Mouse (Mus musculus) brown adipose tissue, adult 24 weeks (tissue): ENCODE results near the gene 1700013H16Rik. TPM values are rescaled to one million over a fixed set of nuclear protein-coding genes. Genes with fewer than 3 reads are reported as not detected.
"Not testable (repeated sequence)": the region's sequence is repeated elsewhere in the genome, so short reads cannot be mapped to it uniquely, and the experiment has no call there.

ENCODE experiments used
- H3K27ac ChIP-seq: fragments of 200-500 bp; replicated peaks from 2 replicates; pipeline ENCODE4 v1.5.1; 2012; ENCODE audit warnings: low read depth, mild to moderate bottlenecking, low read length
- H3K4me1 ChIP-seq: fragments of 200-500 bp; 2 replicates; pipeline ENCODE4 v1.6.1; 2012; ENCODE audit warnings: low read length, mixed read lengths; ENCODE audit not compliant: control insufficient read depth, insufficient read depth, insufficient read length
- H3K4me3 ChIP-seq: fragments of 200-500 bp; 2 replicates; pipeline ENCODE4 v1.5.1; 2012; ENCODE audit warnings: low read depth, mild to moderate bottlenecking, low read length, moderate library complexity; ENCODE audit not compliant: insufficient read depth
- polyA plus RNA-seq: library from polyadenylated mRNA; stranded (reverse); fragments of >200 nt; gene quantifications from 2 replicates; pipeline ENCODE4 v1.2.4, GENCODE M21; 2012; ENCODE audit not compliant: missing spikeins, insufficient read depth, insufficient read length

The 1700013H16Rik gene
- polyA plus RNA-seq: not detected in 2 replicates

DNA sequence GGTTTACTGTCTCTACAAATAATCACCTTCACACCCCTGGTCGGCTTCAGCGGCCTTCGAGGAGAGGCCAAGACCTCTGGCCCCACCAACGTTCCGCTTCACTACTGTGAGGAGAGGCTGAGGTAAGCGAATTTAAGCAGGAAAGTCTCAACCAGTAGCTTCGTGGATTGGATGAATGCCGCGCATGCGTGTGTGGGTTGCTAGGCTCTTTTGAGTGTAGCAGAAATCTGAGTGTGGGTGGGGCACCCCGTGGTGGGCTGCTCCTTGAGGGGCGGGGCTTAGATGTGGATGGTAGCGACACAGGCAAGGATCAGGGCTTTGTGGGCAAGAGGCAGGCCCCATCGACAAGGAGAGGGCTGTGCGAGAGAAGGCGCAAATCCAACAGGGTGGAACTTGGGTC is at the start of gene 1700013H16Rik:
1700013H16Rik (minus strand) TSS at position 96 of the 400 bp plus-strand sequence.
- no peak within 1 kb of the TSS for H3K27ac ChIP-seq
- no peak within 1 kb of the TSS for H3K4me3 ChIP-seq
- H3K4me1 ChIP-seq: no peaks in the 10 kb centered on the region

DNA sequence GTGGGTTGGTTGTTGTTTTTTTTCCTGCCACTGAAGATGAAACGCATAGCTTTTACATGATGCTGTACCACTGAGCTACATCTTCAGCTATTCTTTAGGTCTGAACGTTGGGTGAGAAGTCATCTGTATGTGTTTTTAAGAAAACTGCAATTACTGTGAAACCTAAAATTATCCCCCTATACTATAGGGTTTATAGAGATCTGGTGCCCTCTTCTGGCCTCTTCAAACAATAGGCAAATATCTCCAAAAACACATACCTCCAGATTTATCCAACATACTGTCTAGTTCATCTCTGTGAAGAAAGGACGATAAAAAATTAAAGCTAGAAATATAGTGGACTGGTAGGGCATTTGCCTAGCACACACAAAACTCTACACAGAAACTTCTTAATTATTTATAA is 41.4 kb upstream of the 1700013H16Rik start:
- Histone ChIP-seq H3K27ac (no peak overlapping the region), H3K4me3 (no peak overlapping the region), H3K4me1 (no peaks in the 10 kb centered on the region)

DNA sequence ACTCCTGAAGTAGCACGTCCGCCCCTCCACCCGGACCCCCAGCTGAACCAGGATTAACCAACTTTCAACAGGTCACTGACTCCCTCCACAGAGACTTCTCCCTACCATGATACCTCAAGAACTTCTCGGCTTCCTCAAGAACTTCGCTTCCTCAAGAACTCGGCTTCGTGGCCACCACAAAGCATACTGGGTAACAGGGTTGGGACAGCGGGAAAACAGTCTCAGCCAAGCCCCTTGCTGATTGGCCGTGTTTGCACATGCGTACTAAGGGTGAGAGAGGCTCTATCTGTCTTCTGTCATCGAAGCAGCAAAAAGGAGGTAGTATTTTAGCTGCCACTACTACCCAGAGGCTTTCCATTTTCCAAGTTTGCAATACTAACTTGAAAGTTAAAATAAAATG is 39.9 kb upstream of the 1700013H16Rik start, which contains the start of gene Xlr:
Xlr (minus strand) TSS at position 188 of the 400 bp plus-strand sequence.
- H3K4me3 ChIP-seq, H3K27ac ChIP-seq, H3K4me1 ChIP-seq: not testable (repeated sequence)

DNA sequence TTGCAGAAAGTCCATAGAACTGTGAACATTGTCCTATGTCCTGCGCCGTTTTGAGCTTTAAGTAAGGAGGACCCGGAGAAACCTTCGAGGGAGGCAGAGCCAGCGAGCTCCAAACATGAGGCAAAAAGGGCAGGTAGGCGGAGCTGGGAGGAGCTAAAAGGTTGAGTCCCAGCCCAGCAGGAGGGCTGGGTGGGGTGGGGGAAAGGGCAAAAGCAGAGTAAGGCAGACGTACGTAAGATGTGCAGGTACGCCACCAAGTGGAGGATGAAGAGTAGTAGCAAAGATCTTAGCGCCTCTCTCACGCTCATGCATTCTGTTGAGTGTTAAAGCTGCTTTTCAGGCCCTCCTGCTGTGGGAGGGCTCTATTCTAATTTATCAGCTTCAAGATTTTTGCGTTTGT is 18.6 kb upstream of the 1700013H16Rik start, which contains the start of gene Zfp36l3:
Zfp36l3 (minus strand) TSS at position 119 of the 400 bp plus-strand sequence.
- Histone ChIP-seq H3K4me1 (no peaks in the 10 kb centered on the region), H3K4me3 (no peak within 1 kb of the TSS), H3K27ac (no peak within 1 kb of the TSS)

GRCm38 (mm10) chrX:53752851-53753250 is 4.8 kb downstream of the 1700013H16Rik start:
- H3K4me3 ChIP-seq: no peak overlapping the region
- H3K4me1 ChIP-seq: no peaks in the 10 kb centered on the region
- no peak overlapping the region for H3K27ac ChIP-seq

DNA sequence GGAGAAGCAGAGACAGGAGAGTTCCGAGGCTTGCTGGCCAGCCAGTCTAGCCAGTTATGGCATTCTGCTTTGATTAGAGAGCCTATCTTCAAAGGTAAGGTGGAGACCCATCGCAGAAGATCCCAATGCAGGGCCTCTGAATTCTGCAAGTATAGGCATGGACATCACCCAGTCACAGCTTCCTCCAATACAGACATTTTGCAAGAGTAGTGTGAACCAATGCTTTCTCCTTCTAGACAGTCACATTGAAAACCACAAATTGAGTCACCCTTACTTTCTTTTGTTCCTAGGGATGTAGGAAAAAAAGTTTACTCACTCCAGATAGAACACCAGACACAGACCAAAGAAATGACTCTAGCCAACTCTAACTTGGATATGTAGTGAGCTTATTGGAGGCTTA is 28.7 kb downstream of the 1700013H16Rik start:
- H3K27ac ChIP-seq: no peak overlapping the region
- H3K4me1 ChIP-seq: no peaks in the 10 kb centered on the region
- H3K4me3 ChIP-seq: no peak overlapping the region

DNA sequence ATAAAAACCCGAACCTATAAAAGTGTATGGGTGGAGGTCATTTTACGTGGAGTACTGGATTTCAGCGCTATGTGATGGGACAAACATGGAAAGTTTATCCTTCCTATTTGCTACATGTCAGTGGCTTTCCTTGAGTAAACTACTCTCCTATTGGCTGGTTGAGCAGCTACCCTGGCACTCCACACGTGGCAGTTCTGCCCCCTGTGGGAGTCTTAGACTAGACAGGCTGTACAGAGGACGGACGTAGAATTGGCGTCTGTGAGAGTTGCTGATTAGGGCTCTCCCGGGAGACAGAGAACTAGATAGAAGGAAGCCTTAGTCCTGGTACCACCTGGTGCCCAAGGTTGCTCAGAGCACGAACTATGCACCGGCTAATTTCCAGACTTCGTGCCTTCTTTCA is 33.0 kb downstream of the 1700013H16Rik start, which contains the start of gene 4930502E18Rik:
4930502E18Rik (plus strand) TSS at position 231 of the 400 bp plus-strand sequence.
- Histone ChIP-seq H3K4me1 (no peaks in the 10 kb centered on the region), H3K27ac (no peak within 1 kb of the TSS), H3K4me3 (no peak within 1 kb of the TSS)

DNA sequence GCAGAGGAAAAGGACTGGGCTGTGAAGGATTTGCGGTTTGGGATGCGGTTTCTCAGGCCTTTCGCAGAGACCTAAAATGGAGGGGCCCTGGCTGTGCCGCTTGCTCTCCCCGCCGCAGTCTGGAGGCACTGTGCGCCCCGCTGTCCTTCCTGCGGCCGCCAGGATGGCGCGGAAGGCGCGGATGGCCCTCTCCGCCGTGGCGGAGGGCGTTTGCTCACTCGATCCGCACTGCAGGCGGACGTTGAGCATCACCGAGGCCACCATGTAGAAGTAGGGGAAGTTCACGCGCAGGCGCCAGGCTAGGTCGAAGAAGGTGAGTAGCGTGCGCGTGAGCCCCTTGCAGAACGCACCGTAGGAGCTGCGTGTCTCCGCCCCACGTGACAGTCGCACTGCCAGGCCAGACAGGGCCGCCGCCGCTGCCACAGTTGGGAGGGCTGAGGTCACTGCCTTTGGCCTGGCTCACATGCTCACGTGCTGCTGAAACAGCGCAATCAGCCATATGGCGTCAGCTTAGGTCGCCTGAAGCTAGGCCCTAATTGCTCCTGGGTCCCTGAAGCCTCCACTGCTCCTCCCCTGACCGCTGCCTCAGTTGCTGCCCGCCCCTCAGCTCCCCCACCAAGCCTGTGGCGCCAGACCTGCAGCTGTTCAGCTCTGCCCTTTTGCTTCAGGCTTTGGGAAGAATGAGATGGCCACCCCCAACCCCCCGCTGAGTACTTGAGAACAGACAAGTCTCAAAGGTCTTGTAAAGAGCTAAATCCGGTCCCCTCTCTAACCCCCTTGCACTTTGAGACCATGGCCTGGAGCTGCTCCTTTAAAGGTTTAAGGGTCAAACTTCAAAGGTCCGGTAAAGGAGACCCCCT is 41.1 kb downstream of the 1700013H16Rik start:
- no peaks in the 10 kb centered on the region for H3K4me1 ChIP-seq
- H3K27ac ChIP-seq: no peak overlapping the region
- peak overlapping the region; percentile 46 for H3K4me3 ChIP-seq

DNA sequence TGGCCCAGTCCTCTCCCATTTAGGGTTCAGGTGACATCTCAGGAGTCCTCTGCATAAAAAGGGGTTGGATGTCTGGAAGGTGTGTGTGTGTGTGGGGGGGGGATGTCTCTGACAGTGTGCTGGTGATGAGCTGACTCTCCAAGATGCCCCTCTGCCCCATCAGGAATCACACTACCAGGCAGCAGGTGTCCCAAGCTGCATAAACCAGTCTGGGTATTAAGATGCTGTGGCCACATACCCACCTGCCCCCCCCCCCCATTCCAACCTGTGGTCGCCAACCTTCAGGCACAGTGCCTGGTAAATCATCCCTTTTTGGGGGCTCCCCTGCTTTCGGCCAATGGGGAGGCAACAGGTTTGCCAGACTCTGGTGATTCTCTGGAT is 41.7 kb downstream of the 1700013H16Rik start:
- no peak overlapping the region; the same call in 1 of the 2 replicates for H3K4me3 ChIP-seq
- H3K27ac ChIP-seq: no peak overlapping the region
- H3K4me1 ChIP-seq: no peaks in the 10 kb centered on the region

GRCm38 (mm10) chrX:53702673-53703072 is 55.0 kb downstream of the 1700013H16Rik start:
- H3K4me1 ChIP-seq: no peaks in the 10 kb centered on the region
- no peak overlapping the region for H3K4me3 ChIP-seq
- H3K27ac ChIP-seq: no peak overlapping the region

DNA sequence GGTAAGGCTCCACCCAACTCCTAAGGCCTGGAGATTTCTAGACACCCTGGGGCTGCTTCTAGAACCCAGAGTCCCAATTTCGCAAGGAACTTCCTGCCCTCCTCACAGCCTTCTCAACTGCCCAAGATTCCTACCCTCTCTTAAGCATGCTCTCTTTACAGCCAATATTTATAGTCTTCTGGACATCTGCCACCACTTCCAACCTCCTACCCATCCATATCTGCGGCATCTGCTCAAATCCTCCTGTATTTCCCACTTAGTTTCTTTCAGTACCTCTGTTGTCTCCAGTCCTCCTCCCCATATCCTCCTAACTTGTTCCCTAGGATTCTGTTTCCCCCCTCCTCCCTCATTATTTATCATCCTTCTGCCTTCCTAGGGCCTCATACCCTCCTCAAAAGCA is 58.4 kb downstream of the 1700013H16Rik start:
- no peak overlapping the region for H3K27ac ChIP-seq
- H3K4me1 ChIP-seq: no peaks in the 10 kb centered on the region
- no peak overlapping the region for H3K4me3 ChIP-seq

DNA sequence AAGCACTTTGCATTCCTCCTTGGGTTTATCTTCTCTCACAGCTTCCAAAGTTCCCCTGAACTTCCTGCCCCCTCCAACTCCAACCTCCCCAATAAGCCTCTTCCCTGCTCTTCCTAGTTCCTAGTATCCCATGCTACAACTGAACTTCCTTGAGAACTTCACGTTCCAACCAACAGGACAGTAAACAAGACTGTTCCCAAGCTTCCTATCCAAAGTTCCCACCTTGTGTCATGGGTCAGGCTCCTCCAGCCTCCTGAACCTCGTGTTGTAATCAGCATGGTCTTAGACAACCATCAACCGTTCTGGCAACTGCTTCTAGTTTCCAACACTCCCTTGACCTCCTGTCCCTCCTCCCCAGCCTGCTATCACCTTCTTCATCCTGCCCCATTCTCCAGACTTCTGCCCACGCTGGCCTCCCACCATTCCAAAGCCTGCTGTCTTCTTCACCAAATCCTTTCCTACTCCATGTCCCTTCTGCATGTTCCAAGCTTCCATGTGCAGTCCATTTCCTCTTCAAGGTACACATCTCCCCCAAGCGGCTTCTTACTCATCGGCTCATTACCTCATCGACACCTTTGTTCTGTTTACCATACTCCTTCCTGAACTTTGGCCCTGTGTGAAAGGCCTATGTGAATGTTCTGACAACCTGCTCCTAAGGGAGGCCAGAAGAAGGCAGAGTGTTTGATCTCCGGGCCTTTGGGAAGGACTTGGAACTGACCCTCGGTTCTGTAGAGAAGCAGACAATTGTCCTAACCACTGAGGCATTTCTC is 63.4 kb downstream of the 1700013H16Rik start:
- Histone ChIP-seq H3K4me3 (no peak overlapping the region), H3K4me1 (no peaks in the 10 kb centered on the region), H3K27ac (no peak overlapping the region)

- H3K27ac ChIP-seq: no peak overlapping the region
- H3K4me1 ChIP-seq: no peaks in the 10 kb centered on the region
- H3K4me3 ChIP-seq: no peak overlapping the region
Observed at GRCm38 (mm10) chrX:53693141-53693540, 64.5 kb downstream of the 1700013H16Rik start.
